Mouse (Mus musculus) forebrain, embryonic 12.5 days (tissue): ENCODE measurements at regions not wholly inside any gene's neighbourhood (a gene's known extent, or its start where the extent isn't known, plus 50 kb on each side); places are given as distances from the start of the nearest gene placed in this dataset.

Experiments
- ATAC-seq: fragments of 200-750 bp; cut with Nextera tagmentation; 2 replicates; pipeline ENCODE4 v1.8.0; 2017; ENCODE audit warnings: moderate TSS enrichment; ENCODE audit not compliant: low FRiP score
- H3K27ac ChIP-seq: fragments of 300-500 bp; sonication (generic); 2 replicates; pipeline ENCODE4 v1.5.1; 2016; ENCODE audit warnings: mild to moderate bottlenecking
- H3K27me3 ChIP-seq: fragments of 300-500 bp; sonication (generic); 2 replicates; pipeline ENCODE4 v1.6.1; 2016; ENCODE audit warnings: mild to moderate bottlenecking
- H3K36me3 ChIP-seq: fragments of 300-500 bp; sonication (generic); replicated peaks from 2 replicates; pipeline ENCODE4 v1.6.1; 2016; ENCODE audit warnings: mild to moderate bottlenecking
- H3K4me1 ChIP-seq: fragments of 300-500 bp; sonication (generic); 2 replicates; pipeline ENCODE4 v1.6.1; 2016
- H3K4me2 ChIP-seq: fragments of 300-500 bp; sonication (generic); 2 replicates; pipeline ENCODE4 v1.6.1; 2016; ENCODE audit warnings: mild to moderate bottlenecking, moderate library complexity
- H3K4me3 ChIP-seq: fragments of 300-500 bp; sonication (generic); replicated peaks from 2 replicates; pipeline ENCODE4 v1.5.1; 2016; ENCODE audit warnings: mild to moderate bottlenecking
- H3K9ac ChIP-seq: fragments of 300-500 bp; sonication (generic); 2 replicates; pipeline ENCODE4 v1.6.1; 2016; ENCODE audit warnings: mild to moderate bottlenecking
- H3K9me3 ChIP-seq: fragments of 300-500 bp; sonication (generic); 2 replicates; pipeline ENCODE4 v1.6.1; 2016
- WGBS: fragments of 180-500 bp; shearing (Covaris S2); methylation state at CpG from one replicate; pipeline ENCODE4 v1.1.7; 2016; 5-methylcytosine and 5-hydroxymethylcytosine counted together

DNA sequence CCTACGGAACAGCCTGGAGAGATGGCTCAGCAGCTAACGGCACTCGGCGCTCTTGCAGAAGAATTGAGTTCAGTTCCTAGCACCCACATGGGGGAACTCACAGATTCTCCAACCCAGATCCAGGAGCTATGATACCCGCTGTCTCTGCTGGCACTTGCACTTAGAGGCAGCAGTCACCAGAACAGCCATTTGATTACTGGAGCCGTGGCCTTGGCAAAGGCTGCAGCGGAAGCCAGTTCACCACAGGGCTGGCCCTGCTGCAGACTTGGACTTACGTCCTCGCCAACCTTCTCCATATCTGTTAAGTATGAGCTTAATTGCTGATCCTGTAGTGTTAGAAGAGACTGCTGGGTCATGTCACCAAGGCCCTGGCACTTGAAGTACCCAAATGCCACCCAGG is 72.7 kb upstream of the Calm2 start:
- no peaks in the 10 kb centered on the region for H3K36me3 ChIP-seq
- ATAC-seq = no peak
- no peak overlapping the region for H3K27ac ChIP-seq
- no peak overlapping the region for H3K4me2 ChIP-seq
- H3K9me3 ChIP-seq = no peaks in the 10 kb centered on the region
- H3K4me3 ChIP-seq = no peak overlapping the region
- no peak overlapping the region for H3K9ac ChIP-seq
- 92% methylated on average over 9 of the region's 9 CpGs for WGBS
- H3K4me1 ChIP-seq = peaks cover 24% of the 10 kb centered on the region
- no peaks in the 10 kb centered on the region; the same call in 1 of the 2 replicates for H3K27me3 ChIP-seq

DNA sequence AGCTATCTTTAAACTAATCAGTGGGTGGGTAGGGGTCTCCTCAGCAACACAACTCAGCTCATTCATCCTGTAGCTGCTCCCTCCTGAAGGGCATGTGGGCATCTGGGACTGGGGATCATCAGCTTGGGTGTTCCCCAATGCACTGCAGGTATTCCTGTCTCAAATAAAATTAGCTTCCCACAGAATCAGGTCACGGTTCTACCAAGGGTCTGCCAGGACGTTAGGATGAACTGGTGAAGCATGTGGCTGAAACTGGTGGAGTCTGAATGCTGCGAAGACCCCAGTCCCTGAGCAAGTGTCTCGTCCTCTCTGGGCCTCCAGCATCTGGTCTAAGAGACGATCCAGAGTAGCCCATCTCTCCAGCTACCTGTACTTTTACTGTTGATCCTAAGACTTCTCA is 74.1 kb upstream of the Calm2 start:
- no peak for ATAC-seq
- Histone ChIP-seq H3K9me3 (no peaks in the 10 kb centered on the region), H3K27me3 (no peaks in the 10 kb centered on the region; the same call in 1 of the 2 replicates), H3K4me3 (no peak overlapping the region), H3K27ac (0 out of 2 replicates have a peak overlapping the region, but pooled peaks have one; percentile 82), H3K9ac (no peak overlapping the region), H3K4me2 (no peak overlapping the region), H3K36me3 (no peaks in the 10 kb centered on the region), H3K4me1 (peaks cover 24% of the 10 kb centered on the region)
- WGBS = 91% methylated on average over 5 of the region's 5 CpGs

DNA sequence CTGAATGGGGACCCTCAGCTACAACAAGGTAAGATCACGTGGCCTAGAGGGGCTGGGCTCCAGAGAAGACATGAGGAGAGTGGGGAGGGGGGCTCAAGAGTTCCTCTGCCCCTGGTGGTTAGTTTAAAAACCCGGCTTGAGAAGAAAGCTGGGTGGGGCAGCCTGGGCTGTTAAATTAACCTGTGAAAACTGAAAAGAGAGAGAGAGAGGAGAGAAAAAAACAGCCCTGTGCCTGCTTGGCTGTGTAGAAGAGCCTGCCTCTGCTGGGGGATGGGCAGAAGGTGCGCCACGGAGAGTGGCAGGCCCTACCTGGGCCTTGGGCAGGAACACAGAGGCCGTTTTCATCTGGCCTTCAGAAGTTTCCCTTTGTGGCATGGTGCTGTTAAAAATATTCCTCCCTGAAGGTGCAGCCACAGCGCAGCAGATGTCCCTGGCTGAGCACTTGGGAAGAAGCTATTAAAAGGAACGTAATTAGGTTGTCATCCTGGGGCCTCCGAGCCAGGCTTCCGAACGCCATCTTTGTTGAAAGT is 75.0 kb upstream of the Calm2 start:
- H3K4me1 ChIP-seq = peaks cover 24% of the 10 kb centered on the region
- H3K27ac ChIP-seq = peak overlapping the region; percentile 82
- WGBS = 30% methylated on average over 10 of the region's 10 CpGs
- no peak overlapping the region for H3K4me2 ChIP-seq
- H3K9me3 ChIP-seq = no peaks in the 10 kb centered on the region
- H3K9ac ChIP-seq = no peak overlapping the region
- ATAC-seq = peak; percentile 66
- no peaks in the 10 kb centered on the region; the same call in 1 of the 2 replicates for H3K27me3 ChIP-seq
- no peak overlapping the region for H3K4me3 ChIP-seq
- no peaks in the 10 kb centered on the region for H3K36me3 ChIP-seq

DNA sequence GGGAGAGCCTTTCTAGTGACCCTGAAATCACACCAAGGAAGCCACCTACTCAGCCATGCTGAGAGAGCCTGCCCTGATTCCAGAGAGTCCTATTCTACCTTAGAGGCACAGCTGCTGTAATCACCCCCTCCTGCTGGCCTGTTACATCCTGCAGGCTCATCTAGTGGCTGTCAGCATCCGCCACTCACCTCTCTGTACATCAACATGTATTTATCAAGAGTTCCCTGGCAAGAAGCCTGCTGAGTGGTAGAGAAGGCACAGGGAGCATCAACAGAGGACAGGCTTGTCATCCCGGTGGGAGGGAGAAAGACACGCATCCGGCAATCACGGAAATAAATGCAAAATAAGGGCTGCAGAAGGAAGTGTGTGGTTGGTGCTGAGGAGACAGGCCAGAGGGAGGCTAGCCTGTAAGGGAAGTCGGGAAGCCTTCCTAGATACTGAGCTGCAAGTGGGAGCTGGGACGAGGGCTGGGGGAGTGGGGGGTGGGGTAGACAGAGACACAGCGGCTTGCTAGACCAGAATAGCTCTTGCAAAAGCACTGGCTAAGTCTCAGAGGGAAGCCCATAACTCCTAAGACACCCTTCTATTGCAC is 75.9 kb upstream of the Calm2 start:
- no peak overlapping the region for H3K9ac ChIP-seq
- peaks cover 19% of the 10 kb centered on the region for H3K4me1 ChIP-seq
- WGBS = 8% methylated on average over 8 of the region's 8 CpGs
- no peaks in the 10 kb centered on the region; the same call in 1 of the 2 replicates for H3K27me3 ChIP-seq
- no peaks in the 10 kb centered on the region for H3K36me3 ChIP-seq
- H3K27ac ChIP-seq = peak overlapping the region; percentile 82
- H3K9me3 ChIP-seq = no peaks in the 10 kb centered on the region
- H3K4me3 ChIP-seq = no peak overlapping the region
- peak overlapping the region; percentile 1; the same call in 1 of the 2 replicates for H3K4me2 ChIP-seq
- peak; percentile 77 for ATAC-seq

DNA sequence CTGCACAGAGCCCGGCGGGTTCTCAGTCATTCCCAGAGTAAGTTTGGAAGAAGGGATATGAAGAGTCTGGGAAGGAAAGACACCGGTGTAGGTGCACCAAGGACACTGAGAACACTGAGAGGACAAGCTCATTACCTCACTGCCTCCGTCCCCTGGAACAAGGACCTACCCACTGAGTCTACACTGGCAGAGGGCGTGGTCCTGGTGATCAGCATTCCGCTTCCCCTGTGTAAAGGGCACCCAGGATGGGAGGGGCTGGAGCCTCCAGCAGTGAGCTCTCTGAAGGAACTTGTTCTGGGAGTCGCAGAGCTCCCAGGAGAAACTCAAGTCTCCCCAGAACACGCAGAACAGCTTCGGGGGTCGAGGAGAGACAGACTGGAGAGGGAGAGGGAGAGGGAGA is 76.9 kb upstream of the Calm2 start:
- no peak overlapping the region for H3K4me3 ChIP-seq
- no peak overlapping the region for H3K4me2 ChIP-seq
- 54% methylated on average over 8 of the region's 10 CpGs for WGBS
- 0 out of 2 replicates have a peak overlapping the region, but pooled peaks have one; percentile 82 for H3K27ac ChIP-seq
- H3K4me1 ChIP-seq = peaks cover 19% of the 10 kb centered on the region
- no peaks in the 10 kb centered on the region for H3K36me3 ChIP-seq
- no peaks in the 10 kb centered on the region; the same call in 1 of the 2 replicates for H3K27me3 ChIP-seq
- no peaks in the 10 kb centered on the region for H3K9me3 ChIP-seq
- H3K9ac ChIP-seq = no peak overlapping the region
- no peak for ATAC-seq

DNA sequence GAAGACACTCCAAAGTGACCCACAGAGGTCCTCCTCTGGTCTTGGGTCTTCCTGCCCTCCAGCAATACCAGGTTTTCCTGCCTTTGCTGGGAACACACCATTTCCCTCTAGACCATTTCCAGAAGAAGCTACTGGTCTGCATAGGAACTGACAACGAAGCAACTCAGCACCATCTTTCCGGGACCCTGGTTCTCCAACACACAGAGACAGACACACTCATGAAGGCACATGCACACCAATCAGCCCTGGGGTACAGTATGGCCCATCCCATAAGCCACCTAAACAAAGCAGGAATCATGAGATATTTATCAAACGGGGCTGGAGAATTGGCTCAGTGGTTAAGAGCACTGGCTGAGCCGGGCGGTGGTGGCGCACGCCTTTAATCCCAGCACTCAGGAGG is 80.4 kb upstream of the Calm2 start:
- Histone ChIP-seq H3K27ac (no peak overlapping the region), H3K27me3 (peaks cover 4% of the 10 kb centered on the region; the same call in 1 of the 2 replicates), H3K4me1 (peaks cover 28% of the 10 kb centered on the region), H3K4me3 (no peak overlapping the region), H3K9ac (no peak overlapping the region), H3K4me2 (no peak overlapping the region), H3K36me3 (no peaks in the 10 kb centered on the region), H3K9me3 (no peaks in the 10 kb centered on the region)
- no peak for ATAC-seq
- 98% methylated on average over 7 of the region's 7 CpGs for WGBS

DNA sequence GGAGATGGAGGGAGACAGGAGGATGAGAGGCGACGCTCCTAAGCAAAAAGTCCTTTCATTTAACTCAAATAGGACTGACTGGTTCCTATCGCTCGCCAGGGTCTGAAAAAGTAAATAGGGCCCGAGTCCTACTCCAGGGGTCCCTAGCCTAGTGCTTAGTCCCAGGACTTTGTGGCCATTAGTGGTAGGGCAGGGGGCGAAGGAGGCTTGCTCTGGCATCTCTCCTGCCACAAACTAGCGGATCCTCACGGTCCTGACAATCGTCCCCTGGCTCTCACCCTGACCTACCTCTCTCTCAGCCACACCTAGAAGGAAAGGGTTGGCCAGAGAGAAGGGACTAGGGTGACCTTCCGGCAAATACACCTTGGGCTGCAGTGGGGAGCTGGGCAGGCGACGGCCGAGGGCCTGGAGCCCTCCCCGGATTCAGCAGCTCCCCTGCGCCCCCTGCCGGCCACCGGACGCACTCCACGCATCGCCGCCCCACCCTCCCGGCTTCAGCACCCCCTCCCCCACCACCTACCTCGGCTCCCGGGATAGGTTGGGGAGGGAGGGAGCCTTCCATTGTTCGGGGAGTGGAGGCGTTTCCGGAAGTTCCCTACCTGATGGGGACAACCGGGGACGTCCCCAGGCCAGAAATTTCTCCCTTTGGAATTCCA is 83.6 kb upstream of the Calm2 start:
- WGBS = 10% methylated on average over 29 of the region's 29 CpGs
- peaks cover 25% of the 10 kb centered on the region for H3K4me1 ChIP-seq
- no peaks in the 10 kb centered on the region for H3K36me3 ChIP-seq
- H3K27ac ChIP-seq = no peak overlapping the region
- ATAC-seq = peak; percentile 92
- no peaks in the 10 kb centered on the region for H3K9me3 ChIP-seq
- H3K9ac ChIP-seq = peak overlapping the region; percentile 51; the same call in 1 of the 2 replicates
- peaks cover 9% of the 10 kb centered on the region; the same call in 1 of the 2 replicates for H3K27me3 ChIP-seq
- H3K4me3 ChIP-seq = peak overlapping the region; percentile 43
- peak overlapping the region; percentile 64 for H3K4me2 ChIP-seq

DNA sequence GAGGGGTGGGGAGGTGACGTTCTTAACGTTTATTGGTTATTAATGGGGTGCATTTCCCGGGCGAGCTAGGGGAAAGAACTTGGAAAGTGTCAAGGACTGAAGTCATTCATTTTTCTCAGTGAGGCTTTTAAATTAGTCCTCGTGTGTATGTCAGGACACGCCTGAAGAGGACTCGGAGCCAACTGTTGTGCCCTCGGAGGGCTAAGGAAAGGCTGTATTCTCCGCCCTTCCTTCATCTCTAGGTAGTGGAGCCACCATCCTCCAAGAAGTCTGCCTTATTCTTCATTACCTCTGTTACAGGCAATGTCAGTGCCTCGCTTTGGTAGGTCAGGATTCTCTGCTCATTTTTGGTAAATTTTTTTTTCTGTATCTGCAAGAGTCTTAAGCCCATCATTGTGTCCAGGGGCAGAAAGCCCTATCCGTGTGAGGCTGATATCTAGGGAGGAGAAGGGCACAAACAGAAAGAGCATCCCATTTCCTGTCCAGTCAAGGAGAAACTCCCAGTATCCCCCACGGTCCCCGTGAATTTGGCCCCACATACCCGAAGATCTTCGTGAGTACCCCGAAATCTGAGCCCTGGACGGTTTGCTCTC is 84.2 kb upstream of the Calm2 start:
- no peaks in the 10 kb centered on the region for H3K9me3 ChIP-seq
- peaks cover 9% of the 10 kb centered on the region; the same call in 1 of the 2 replicates for H3K27me3 ChIP-seq
- H3K4me3 ChIP-seq = peak overlapping the region; percentile 43
- 1% methylated on average over 17 of the region's 17 CpGs for WGBS
- H3K4me2 ChIP-seq = peak overlapping the region; percentile 64
- H3K9ac ChIP-seq = peak overlapping the region; percentile 51; the same call in 1 of the 2 replicates
- H3K27ac ChIP-seq = 0 out of 2 replicates have a peak overlapping the region, but pooled peaks have one; percentile 31
- no peaks in the 10 kb centered on the region for H3K36me3 ChIP-seq
- peaks cover 25% of the 10 kb centered on the region for H3K4me1 ChIP-seq
- peak; percentile 53 for ATAC-seq

DNA sequence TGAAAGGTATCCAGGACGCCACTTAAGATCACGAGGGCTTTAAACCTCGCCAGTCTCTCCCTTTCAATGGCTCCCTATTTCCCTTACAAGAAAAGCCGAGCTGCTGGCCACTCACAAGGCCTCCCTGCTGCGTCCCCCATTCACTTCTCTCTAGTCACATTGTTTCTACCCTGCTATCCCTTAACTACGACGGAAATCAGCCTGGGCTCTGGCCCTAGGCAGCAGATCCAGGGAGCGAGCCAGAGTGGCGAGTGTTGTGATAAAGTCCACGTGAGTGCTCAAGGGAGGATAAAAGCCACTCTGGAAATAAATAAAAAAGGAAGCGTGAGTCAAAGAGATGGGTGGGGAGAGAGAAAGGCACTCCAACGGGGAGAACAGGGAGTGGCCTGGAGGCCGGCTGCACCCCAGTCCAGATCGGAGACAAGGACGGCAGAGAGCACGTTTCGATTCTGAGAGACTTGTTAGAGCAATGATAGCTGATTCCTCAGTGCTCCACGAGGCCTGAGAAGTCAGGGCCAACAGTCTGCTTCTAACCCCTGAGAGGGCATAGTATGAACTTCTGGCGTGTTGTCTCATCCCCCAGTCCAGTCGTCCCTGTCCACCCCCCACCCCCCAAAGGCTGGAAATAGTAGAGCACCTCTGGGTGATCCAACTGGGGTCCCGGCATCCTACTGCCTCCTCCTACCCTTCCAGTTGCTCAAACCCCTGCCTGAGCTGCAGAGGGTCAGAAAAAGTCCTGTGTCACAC is 84.8 kb upstream of the Calm2 start:
- Histone ChIP-seq H3K9me3 (no peaks in the 10 kb centered on the region), H3K4me2 (peak overlapping the region; percentile 64), H3K27me3 (peaks cover 9% of the 10 kb centered on the region; the same call in 1 of the 2 replicates), H3K36me3 (no peaks in the 10 kb centered on the region), H3K9ac (peak overlapping the region; percentile 51; the same call in 1 of the 2 replicates), H3K4me3 (peak overlapping the region; percentile 43), H3K4me1 (peaks cover 25% of the 10 kb centered on the region), H3K27ac (0 out of 2 replicates have a peak overlapping the region, but pooled peaks have one; percentile 42)
- ATAC-seq = no peak
- 3% methylated on average over 21 of the region's 21 CpGs for WGBS

DNA sequence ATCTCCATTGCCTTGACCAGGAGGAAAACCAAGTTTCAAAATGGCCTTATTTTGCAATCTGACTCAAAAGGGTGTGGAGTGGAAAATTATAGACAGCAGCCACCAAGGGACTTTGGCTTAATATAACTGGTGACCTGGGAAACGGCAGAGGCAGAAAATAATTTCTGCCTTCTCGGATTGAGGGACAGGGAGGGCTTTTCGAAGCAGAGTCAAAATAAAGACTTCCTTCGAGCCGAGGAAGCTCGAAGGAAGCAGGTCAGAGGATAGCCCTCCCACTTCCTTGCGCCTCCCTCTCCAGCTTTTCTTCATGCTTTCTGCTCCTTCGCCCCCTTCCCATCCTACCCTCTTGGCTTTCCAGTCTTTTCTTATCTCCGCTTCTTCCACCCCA is 85.4 kb upstream of the Calm2 start:
- WGBS = 9% methylated on average over 9 of the region's 9 CpGs
- Histone ChIP-seq H3K27ac (no peak overlapping the region), H3K4me3 (peak overlapping the region; percentile 43; the same call in 1 of the 2 replicates), H3K9ac (peak overlapping the region; percentile 33; the same call in 1 of the 2 replicates), H3K36me3 (no peaks in the 10 kb centered on the region), H3K4me1 (peaks cover 25% of the 10 kb centered on the region), H3K27me3 (peaks cover 9% of the 10 kb centered on the region; the same call in 1 of the 2 replicates), H3K4me2 (peak overlapping the region; percentile 64), H3K9me3 (no peaks in the 10 kb centered on the region)
- no peak for ATAC-seq

DNA sequence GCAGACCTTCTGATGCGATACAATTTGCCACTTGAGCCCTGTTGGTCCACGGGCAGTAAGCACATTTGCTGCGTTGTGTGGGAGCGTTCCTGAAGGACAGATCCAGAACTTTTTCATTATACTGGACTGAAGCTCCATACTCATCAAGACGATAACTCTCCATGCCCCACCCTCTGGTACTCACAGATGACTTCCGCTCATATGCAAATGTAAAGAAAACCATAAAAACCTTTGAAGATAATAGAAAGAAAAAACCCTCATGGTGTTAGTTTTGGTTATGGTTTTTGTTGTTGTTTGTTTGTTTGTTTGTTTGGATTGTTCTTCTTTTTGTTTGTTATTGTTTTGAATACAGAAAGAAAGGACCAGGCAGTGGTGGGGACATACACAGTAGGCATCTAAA is 86.0 kb upstream of the Calm2 start:
- Histone ChIP-seq H3K9ac (peak overlapping the region; percentile 17; the same call in 1 of the 2 replicates), H3K4me1 (peaks cover 25% of the 10 kb centered on the region), H3K4me2 (peak overlapping the region; percentile 64; the same call in 1 of the 2 replicates), H3K27ac (no peak overlapping the region), H3K4me3 (no peak overlapping the region), H3K27me3 (peaks cover 9% of the 10 kb centered on the region; the same call in 1 of the 2 replicates), H3K9me3 (no peaks in the 10 kb centered on the region), H3K36me3 (no peaks in the 10 kb centered on the region)
- 45% methylated on average over 6 of the region's 6 CpGs for WGBS
- no peak for ATAC-seq
